Mouse (Mus musculus) liver, adult 2 months (tissue): ENCODE results near the gene Fhit. TPM values are rescaled to one million over a fixed set of nuclear protein-coding genes. Genes with fewer than 3 reads are reported as not detected.

ENCODE experiments used
- DNase-seq: peaks from one replicate; pipeline ENCODE4 v3.0.0-alpha.2; 2011; ENCODE audit warnings: low read depth, low spot score; ENCODE audit errors: extremely low read depth
- H3K27ac ChIP-seq: fragments of 200-500 bp; replicated peaks from 2 replicates; pipeline ENCODE4 v1.5.1; 2012; ENCODE audit warnings: low read depth, mild to moderate bottlenecking, control low read depth, inconsistent platforms, low read length; ENCODE audit not compliant: insufficient read depth
- H3K27me3 ChIP-seq: fragments of 200-500 bp; 2 replicates; pipeline ENCODE4 v1.6.1; 2012; ENCODE audit warnings: mild to moderate bottlenecking, moderate library complexity, low read length, inconsistent platforms; ENCODE audit not compliant: control insufficient read depth, insufficient read depth
- H3K36me3 ChIP-seq: fragments of 200-500 bp; 2 replicates; pipeline ENCODE4 v1.6.1; 2012; ENCODE audit warnings: low read length, inconsistent platforms; ENCODE audit not compliant: control insufficient read depth, insufficient read depth
- H3K4me1 ChIP-seq: fragments of 200-500 bp; 2 replicates; pipeline ENCODE4 v1.6.1; 2011; ENCODE audit warnings: low read length; ENCODE audit not compliant: control insufficient read depth, insufficient read depth
- H3K4me3 ChIP-seq: fragments of 200-500 bp; 2 replicates; pipeline ENCODE4 v1.5.1; 2011; ENCODE audit warnings: low read depth, mild to moderate bottlenecking, control low read depth, low read length, moderate library complexity; ENCODE audit not compliant: insufficient read depth
- H3K79me2 ChIP-seq: fragments of 200-500 bp; 2 replicates; pipeline ENCODE4 v1.6.1; 2012; ENCODE audit warnings: inconsistent platforms, mild to moderate bottlenecking, low read length, moderate library complexity; ENCODE audit not compliant: control insufficient read depth, insufficient read depth
- H3K9ac ChIP-seq: fragments of 200-500 bp; 2 replicates; pipeline ENCODE4 v1.6.1; 2012; ENCODE audit warnings: low read depth, mild to moderate bottlenecking, control low read depth, inconsistent platforms, low read length
- CTCF ChIP-seq: fragments of 200-500 bp; IDR thresholded peaks from 2 replicates; pipeline ENCODE4 v1.5.1; 2011; ENCODE audit warnings: low read depth, low read length, control low read depth
- POLR2A ChIP-seq: fragments of 200-500 bp; IDR thresholded peaks from 2 replicates; pipeline ENCODE4 v1.6.1; 2011; ENCODE audit warnings: low read length, control low read depth; ENCODE audit not compliant: insufficient read depth; ENCODE audit errors: extremely low read depth
- WGBS: fragments of 180-500 bp; shearing (Covaris S2); methylation state at CpG from one replicate; pipeline ENCODE4 v1.1.7; 2018; 5-methylcytosine and 5-hydroxymethylcytosine counted together
- polyA plus RNA-seq: library from polyadenylated mRNA; depleted of rRNA; stranded (reverse); fragments of >200 nt; gene quantifications from 2 replicates; pipeline ENCODE4 v1.2.3, GENCODE M21; 2012
- total RNA-seq: library from RNA; depleted of rRNA; stranded (reverse); fragments of >200 nt; gene quantifications from 2 replicates; pipeline ENCODE4 v1.2.3, GENCODE M21; 2014

The Fhit gene
- total and polyA plus RNA-seq, 2 experiments: 7.6 to 7.8 TPM

DNA sequence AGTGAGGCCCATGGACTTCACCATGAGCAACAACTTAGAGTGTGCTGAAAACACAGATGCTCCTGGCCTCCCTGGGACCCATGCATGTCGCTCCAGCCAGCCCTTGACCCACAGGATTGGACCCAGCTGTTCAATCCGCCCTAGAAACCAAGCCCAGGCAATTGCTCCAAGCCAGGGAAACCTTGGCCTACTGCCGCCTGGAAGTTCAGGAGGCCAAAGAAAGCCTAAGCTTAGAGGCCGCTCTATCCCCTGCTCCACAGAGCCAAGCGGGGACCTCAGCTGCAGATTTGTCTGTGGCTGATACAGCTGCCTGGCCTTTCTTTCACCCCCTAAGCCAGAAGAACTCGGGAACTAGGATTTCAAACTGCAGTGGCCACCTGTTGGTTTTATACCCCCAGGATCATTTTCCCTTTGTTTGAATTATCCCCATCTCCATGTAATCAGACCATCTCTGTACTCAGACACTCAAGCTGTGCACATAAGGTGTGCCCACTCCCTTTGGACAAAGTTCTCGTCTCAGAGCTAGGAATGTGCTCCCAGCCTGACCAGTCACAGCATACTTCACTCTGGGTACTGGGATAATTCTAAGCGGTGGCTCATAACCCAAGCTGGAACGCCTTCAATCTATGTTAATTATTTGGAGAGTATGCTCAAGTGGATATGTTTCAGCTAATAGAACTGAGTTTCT is 10.1 kb downstream of the Fhit start:
- WGBS: 78% methylated on average over 9 of the region's 9 CpGs
- peak; percentile 55 for DNase-seq
- no peak for TF ChIP-seq CTCF
- TF ChIP-seq POLR2A: no peak

DNA sequence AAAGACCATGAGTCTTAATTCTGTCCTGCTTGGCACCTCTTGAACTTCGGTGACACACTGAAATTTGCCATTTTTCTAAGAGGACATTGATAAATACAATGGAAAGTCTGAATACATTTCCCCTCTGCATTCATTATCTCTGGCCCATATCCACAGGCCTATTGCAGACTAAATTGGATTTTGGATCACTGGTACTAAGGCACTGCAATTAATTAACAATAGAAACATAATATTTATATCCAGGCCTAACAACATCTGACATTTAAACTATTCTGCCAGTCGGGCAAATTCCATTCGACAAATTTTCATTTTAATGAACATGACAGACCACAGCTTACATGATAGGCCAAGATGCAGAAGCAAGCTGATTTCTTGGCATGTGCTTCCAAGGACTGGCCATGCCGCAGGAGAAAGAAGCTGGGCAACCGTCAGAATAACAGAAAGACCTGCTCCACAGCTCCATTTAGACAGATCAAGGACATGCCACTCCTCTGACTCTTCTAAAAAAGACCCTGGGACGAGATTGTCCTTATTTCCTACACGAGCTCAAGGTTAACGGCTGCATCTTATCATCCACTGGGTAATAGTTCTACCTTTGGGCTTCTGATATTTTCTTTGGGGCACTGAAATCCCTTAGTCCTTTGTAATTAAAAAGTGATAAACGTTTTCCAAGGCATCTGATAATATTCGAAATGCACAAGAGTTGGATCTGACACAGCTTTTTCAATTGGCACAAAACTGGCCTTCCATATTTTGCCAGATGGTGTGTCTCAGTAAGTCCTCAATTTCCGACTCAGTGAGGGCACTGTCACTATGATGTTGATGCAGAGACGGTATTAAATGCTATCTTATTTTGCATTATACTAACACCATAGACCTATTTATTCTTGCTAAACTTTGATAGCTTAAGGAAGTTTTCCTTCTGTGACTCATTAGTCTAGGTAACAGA is 27.8 kb downstream of the Fhit start:
- no peaks in the 10 kb centered on the region for H3K79me2 ChIP-seq
- H3K9ac ChIP-seq: no peak overlapping the region
- TF ChIP-seq CTCF (no peak), POLR2A (no peak)
- H3K4me3 ChIP-seq: no peak overlapping the region
- H3K36me3 ChIP-seq: no peaks in the 10 kb centered on the region
- 86% methylated on average over 12 of the region's 12 CpGs for WGBS
- H3K4me1 ChIP-seq: peaks cover 18% of the 10 kb centered on the region
- H3K27ac ChIP-seq: no peak overlapping the region
- DNase-seq: no peak
- no peaks in the 10 kb centered on the region for H3K27me3 ChIP-seq

More for the DNA sequence above, 10.1 kb downstream of the Fhit start:
- H3K79me2 ChIP-seq: no peaks in the 10 kb centered on the region
- no peaks in the 10 kb centered on the region for H3K36me3 ChIP-seq
- no peak overlapping the region for H3K9ac ChIP-seq
- H3K4me3 ChIP-seq: no peak overlapping the region
- H3K4me1 ChIP-seq: no peaks in the 10 kb centered on the region
- no peaks in the 10 kb centered on the region for H3K27me3 ChIP-seq
- no peak overlapping the region for H3K27ac ChIP-seq

DNA sequence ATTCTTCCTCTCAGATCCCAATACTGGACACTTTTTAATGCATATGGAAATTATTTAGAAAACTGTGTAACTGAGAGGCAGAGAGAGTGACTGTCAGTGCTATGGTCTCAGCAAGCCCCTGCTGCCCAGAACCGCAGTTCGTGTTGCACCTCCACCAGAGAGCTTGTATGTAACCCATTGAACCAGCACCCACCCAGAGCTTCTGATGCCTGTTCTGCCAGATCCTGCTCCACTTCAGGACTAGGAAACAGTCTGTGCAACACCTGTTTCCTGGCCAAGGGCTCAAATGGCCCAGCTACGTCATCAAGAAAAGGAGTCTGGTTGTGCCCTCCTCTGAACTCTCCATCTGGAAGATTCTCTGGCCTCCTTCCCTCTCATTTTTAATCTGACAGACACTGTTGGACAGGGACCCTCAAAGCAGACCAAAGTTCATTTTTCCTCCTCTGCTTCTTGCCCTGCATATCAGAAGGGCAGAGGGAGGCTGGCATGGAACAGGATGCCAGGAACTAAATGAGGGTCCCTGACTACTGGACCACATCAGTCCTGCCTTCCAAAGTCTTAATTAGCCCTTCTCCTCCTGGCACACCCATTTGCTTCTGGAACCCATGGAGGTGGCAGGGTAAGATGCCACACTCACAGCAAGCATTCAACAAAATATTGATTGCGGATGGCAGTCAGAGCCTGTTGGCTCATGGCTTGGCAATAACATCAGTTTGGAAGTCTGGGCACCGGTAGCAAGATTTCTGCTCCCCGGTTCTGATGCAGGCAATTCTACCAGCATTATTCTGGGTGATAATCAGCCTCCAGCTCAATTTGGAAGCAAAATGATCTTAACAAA is 29.0 kb downstream of the Fhit start:
- DNase-seq: peak; percentile 69
- H3K79me2 ChIP-seq: no peaks in the 10 kb centered on the region
- 42% methylated on average over 6 of the region's 6 CpGs for WGBS
- TF ChIP-seq POLR2A (no peak), CTCF (no peak)
- H3K27ac ChIP-seq: peak overlapping the region; percentile 4; the same call in 1 of the 2 replicates
- peaks cover 13% of the 10 kb centered on the region for H3K4me1 ChIP-seq
- no peak overlapping the region for H3K9ac ChIP-seq
- no peak overlapping the region for H3K4me3 ChIP-seq
- H3K27me3 ChIP-seq: no peaks in the 10 kb centered on the region
- H3K36me3 ChIP-seq: no peaks in the 10 kb centered on the region

DNA sequence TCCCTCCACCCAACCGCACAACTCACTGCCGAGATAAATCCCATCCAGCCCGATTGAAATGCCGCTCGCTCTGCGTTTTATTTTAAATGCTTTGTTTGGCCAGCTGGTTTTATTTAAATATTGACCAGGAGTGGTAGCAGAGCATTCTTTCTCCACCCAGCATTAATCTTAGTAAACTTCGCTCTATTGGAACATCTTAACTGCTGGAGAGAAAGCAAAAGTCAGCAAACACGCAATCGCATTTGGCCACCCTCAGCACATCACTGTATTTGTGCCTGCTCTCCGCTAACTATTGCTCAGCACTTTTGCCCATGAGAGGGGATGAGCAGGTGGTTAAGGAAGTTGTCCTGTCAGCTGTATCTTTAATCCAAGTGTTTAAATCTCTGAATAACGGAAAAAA is 36.7 kb downstream of the Fhit start:
- TF ChIP-seq POLR2A (no peak), CTCF (no peak)
- H3K9ac ChIP-seq: peak overlapping the region; percentile 71
- H3K27me3 ChIP-seq: no peaks in the 10 kb centered on the region
- H3K27ac ChIP-seq: no peak overlapping the region
- H3K36me3 ChIP-seq: no peaks in the 10 kb centered on the region
- H3K4me1 ChIP-seq: no peaks in the 10 kb centered on the region
- DNase-seq: peak; percentile 61
- 27% methylated on average over 11 of the region's 11 CpGs for WGBS
- peak overlapping the region; percentile 25; the same call in 1 of the 2 replicates for H3K4me3 ChIP-seq
- H3K79me2 ChIP-seq: no peaks in the 10 kb centered on the region

DNA sequence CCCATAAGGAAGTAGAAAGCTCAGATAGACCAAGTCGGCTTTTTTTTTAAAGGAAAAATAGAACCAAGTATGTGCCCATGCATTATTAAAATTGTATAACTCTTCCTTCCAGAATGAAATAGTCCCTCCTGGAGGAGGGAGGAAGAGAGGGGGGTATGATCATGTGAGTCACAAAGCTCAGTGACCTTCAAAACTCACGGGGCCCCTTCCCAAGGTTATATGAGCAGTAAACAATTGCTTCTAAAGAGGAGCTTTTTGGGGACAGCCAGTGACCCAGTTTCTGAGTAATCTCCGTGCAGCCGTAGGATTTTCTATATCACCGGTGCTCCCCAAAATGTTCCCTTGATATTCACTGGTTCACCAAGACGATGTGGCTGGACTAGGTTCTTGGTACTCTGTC is 42.8 kb downstream of the Fhit start:
- H3K4me3 ChIP-seq: no peak overlapping the region
- no peaks in the 10 kb centered on the region for H3K36me3 ChIP-seq
- H3K4me1 ChIP-seq: no peaks in the 10 kb centered on the region
- whole genome bisulfite sequencing: 88% methylated on average over 6 of the region's 6 CpGs
- no peak for DNase-seq
- no peaks in the 10 kb centered on the region for H3K79me2 ChIP-seq
- H3K9ac ChIP-seq: no peak overlapping the region
- TF ChIP-seq CTCF (no peak), POLR2A (no peak)
- no peak overlapping the region for H3K27ac ChIP-seq
- H3K27me3 ChIP-seq: no peaks in the 10 kb centered on the region
